Mouse (Mus musculus) cerebellum, postnatal 4 days (tissue): ENCODE results near the gene Gm6217.
"Not testable (repeated sequence)": the region's sequence is repeated elsewhere in the genome, so short reads cannot be mapped to it uniquely, and the experiment has no call there.

ENCODE experiments used
- DNase-seq, 2 experiments: peaks; one replicate each; pipeline ENCODE4 v3.0.0; 2022; ENCODE audit warnings: low spot score in 2 of 2, mixed read lengths in 1 of 2

The Gm6217 gene

DNA sequence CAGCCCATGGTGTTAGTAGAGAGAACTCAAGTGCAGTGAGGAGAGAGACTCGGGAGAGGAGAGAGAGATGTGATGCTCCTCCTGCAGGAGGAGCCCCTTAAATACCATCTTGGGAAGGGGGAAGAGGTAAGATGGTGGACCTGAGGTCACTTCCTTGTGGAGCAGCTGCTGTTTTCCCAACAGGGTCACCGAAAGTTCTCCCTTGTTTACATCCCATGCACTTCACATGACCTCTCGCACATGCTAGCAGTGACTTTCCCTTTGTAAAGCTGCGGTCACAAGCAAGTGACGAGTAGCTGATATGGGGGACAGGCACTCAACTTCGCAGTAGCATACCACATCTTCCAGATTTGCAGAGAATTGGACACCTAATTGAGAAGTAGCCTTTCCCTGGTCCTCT, at the start of gene Gm6217:
Gene Gm6217 (minus strand): TSS at position 74 of the 400 bp plus-strand sequence.
- DNase-seq = not testable (repeated sequence)

DNA sequence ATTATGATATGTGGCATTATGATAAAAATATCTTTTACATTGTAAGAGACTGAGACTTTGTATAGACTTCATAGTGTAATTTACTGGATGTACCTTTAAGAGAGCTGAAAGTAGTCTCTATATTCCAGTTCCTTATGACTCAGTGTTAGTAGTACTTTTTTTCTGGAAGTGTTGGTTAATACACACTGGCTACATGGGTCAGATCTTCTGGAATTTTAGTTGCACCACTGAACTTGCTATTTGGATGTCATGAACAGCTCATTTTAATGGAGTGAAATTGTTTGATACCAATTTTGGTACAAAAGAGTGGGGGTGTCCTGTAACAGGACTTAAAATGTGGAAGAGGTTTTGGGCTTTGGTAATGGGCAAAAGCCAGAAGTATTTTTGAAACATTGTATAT, 46.6 kb upstream of the Gm6217 start:
- DNase-seq = no peak

GRCm38 (mm10) chr1:82975750-82976149, 44.6 kb upstream of the Gm6217 start:
- DNase-seq = no peak

- DNase-seq = no peak
These were observed 43.1 kb upstream of the Gm6217 start for GRCm38 (mm10) chr1:82974342-82974741.

- no peak for DNase-seq
These were observed 42.7 kb upstream of the Gm6217 start for GRCm38 (mm10) chr1:82973901-82974300.

GRCm38 (mm10) chr1:82973244-82973643, 42.0 kb upstream of the Gm6217 start:
- no peak for DNase-seq

DNA sequence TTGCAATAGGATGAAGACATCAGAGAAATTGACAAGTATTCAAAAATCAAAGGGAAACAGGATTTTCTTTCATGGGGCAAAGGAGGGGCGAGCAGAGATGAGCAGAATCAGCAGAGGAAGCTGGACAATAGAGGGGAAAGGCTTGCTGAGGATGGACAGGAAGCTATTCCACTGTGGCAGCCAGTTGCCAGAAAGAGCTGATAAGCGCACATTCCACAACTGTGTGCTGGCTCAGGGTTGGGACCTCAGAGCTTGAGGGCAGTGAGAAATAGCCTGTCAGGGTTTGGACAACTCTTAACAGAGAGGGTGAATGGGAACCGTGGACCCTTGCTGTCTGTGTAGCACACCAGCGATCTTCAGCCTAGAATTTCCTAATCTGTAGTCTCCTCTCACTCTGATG, 40.8 kb upstream of the Gm6217 start:
- DNase-seq = no peak

DNA sequence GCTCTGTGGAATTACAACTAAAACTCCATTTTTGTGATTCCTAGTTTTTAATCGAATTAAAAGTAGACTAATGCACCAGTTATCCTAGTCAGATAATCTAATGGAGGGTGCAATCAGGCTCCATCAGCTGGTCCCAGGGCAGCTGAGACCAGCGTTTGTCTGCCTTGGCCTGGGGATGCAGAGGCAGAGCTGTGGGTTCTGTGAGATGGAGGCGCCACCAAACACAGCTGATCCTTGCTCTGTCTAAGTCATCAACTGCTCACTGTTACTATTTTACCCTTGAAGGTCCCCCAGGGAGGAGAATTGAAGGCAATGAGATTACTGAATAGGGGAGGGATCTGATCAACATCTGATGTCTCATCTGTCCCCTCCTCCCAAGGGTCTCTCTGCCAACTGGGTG, 35.2 kb upstream of the Gm6217 start:
- DNase-seq = no peak

- no peak for DNase-seq
These were observed 28.7 kb upstream of the Gm6217 start, which contains the start of gene Gm47955 for GRCm38 (mm10) chr1:82959870-82960385. Gm47955 (plus strand) TSS chr1:82960286.

DNA sequence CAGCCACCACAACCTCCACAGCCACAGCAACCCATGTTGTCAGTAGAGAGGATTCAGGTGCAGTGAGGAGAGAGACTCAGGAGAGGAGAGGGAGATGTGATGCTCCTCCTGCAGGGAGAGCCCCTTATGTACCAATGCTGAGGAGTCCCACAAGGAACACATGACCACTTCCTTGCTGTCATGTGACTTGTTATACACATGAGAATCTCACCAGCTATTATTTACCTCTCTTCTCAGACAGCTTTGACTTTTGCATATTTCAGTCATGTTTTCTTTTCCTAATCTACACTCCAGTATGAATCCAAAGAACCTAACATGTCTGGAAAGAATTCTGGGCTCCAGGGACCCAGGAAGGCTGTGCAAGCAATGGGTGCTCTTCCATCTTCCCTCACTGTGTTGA, 24.7 kb upstream of the Gm6217 start, which contains the start of gene Gm7544:
Gene Gm7544 (minus strand): TSS at position 101 of the 400 bp plus-strand sequence.
- not testable (repeated sequence) for DNase-seq

DNA sequence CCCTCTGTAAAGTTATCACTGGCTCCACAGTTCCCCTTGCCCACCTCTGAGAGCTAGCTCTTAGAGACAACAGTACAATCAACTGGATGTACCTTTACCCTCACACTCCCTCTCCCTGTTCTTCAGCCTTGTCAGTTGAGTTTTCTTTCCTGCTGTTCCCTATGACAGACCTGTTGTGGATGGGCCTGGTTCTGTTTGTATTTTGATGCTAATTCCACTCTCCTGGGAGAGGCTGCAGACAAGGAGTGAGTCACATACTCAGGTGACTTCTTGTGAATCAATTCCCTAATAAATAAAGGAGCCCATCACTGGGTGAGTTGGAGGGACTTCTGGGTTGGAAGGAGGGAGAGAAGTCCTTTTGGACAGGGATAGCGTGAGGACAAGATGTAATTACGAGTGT, 17.4 kb upstream of the Gm6217 start:
- no peak for DNase-seq

- not testable (repeated sequence) for DNase-seq
These were observed 14.8 kb upstream of the Gm6217 start for GRCm38 (mm10) chr1:82946029-82946428.

GRCm38 (mm10) chr1:82943295-82943694, 12.1 kb upstream of the Gm6217 start, which contains the start of gene A030003K21Rik:
A030003K21Rik (minus strand) TSS chr1:82943388.
- not testable (repeated sequence) for DNase-seq

GRCm38 (mm10) chr1:82942505-82942904, 11.3 kb upstream of the Gm6217 start:
- not testable (repeated sequence) for DNase-seq

DNA sequence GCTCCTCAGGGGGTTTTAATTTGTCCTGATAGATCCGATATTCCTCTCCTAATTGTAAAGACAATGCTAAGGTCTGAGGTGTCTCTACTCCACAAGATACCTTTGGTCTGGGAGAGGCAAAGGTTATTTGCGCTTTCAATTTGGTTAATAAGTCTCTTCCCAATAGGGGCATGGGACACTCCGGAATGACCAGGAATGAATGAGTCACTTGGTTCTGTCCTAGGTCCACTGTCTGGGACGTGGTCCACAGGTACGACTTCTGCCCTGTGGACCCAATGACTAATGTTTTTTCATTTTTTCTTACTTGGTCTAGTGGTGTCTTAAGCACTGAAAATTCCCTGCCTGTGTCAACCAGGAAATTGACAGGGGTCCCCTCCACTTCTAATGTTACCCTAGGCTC, 7.5 kb upstream of the Gm6217 start:
- no peak for DNase-seq

- DNase-seq = not testable (repeated sequence)
These were observed 641 bp downstream of the Gm6217 start for GRCm38 (mm10) chr1:82930558-82930957.

DNA sequence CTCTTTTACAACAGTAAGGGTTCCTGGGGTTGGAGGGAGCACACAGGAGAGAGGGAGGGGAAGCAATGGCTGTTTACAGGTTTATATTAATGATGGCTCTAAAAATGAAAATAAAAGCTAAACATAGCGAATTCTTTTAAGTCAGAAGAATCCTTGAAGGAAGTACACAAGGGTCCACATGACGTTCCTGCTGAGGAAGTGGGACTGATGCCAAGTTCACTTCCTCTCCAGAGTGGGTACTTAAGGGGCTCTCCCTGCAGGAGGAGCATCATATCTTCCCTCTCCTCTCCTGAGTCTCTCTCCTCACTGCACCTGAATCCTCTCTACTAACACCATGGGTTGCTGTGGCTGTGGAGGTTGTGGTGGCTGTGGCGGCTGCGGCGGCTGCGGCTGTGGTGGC, 6.5 kb downstream of the Gm6217 start, which contains the start of gene A030014E15Rik:
Gene A030014E15Rik (plus strand): TSS at position 268 of the 400 bp plus-strand sequence.
- no peak for DNase-seq

- DNase-seq = not testable (repeated sequence)
These were observed 17.8 kb downstream of the Gm6217 start for GRCm38 (mm10) chr1:82913434-82913833.

GRCm38 (mm10) chr1:82913025-82913424, 18.2 kb downstream of the Gm6217 start, which contains the start of gene A030005L19Rik:
A030005L19Rik (plus strand) TSS chr1:82913325.
- DNase-seq = no peak

- no peak for DNase-seq
These were observed 25.3 kb downstream of the Gm6217 start for GRCm38 (mm10) chr1:82905886-82906285.

GRCm38 (mm10) chr1:82901201-82901600, 30.0 kb downstream of the Gm6217 start:
- DNase-seq = no peak

- no peak for DNase-seq
These were observed 30.6 kb downstream of the Gm6217 start for GRCm38 (mm10) chr1:82900567-82900966.

DNA sequence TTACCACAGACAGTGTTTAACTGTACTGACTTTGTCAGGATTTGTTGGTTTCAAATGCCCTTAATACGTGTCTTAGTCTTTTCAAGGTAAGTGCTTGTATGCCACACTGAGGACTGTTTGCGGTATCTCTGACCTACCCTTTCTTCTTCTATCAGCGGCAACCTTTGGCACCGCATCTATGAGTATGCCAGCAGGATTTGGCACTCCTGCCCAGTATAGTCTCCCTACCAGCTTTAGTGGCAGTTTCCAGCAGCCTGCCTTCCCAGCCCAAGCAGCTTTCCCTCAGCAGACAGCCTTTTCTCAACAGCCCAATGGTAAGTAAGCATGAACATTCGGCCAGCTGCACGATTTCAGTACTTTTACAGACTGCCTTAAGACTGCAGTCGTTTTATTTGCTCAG, 37.9 kb downstream of the Gm6217 start:
- no peak for DNase-seq
